Mouse (Mus musculus) hindbrain, embryonic 16.5 days (tissue): ENCODE measurements at regions not wholly inside any gene's neighbourhood (a gene's known extent, or its start where the extent isn't known, plus 50 kb on each side); places are given as distances from the start of the nearest gene placed in this dataset.
A peak's percentile ranks its signal among the peaks of the same experiment; 100 is the strongest.
"Not testable (repeated sequence)": the region's sequence is repeated elsewhere in the genome, so short reads cannot be mapped to it uniquely, and the experiment has no call there.

Experiments
- ATAC-seq: fragments of 200-750 bp; cut with Nextera tagmentation; 2 replicates; pipeline ENCODE4 v1.8.0; 2017; ENCODE audit warnings: moderate TSS enrichment, moderate library complexity
- H3K27ac ChIP-seq: fragments of 300-500 bp; sonication (generic); 2 replicates; pipeline ENCODE4 v1.5.1; 2014; ENCODE audit warnings: low read depth, mild to moderate bottlenecking, control low read depth, low read length, moderate library complexity
- H3K27me3 ChIP-seq: fragments of 300-500 bp; sonication (generic); replicated peaks from 2 replicates; pipeline ENCODE4 v1.6.1; 2014; ENCODE audit warnings: low read length; ENCODE audit not compliant: control insufficient read depth, insufficient read depth
- H3K36me3 ChIP-seq: fragments of 300-500 bp; sonication (generic); 2 replicates; pipeline ENCODE4 v1.6.1; 2014; ENCODE audit warnings: mild to moderate bottlenecking, low read length, moderate library complexity, mixed read lengths; ENCODE audit not compliant: control insufficient read depth, insufficient read depth
- H3K4me1 ChIP-seq: fragments of 300-500 bp; sonication (generic); 2 replicates; pipeline ENCODE4 v1.6.1; 2014; ENCODE audit warnings: low read depth, low read length; ENCODE audit not compliant: control insufficient read depth, insufficient read depth
- H3K4me2 ChIP-seq: fragments of 300-500 bp; sonication (generic); 2 replicates; pipeline ENCODE4 v1.6.1; 2014; ENCODE audit warnings: mild to moderate bottlenecking, low read length, control low read depth, moderate library complexity
- H3K4me3 ChIP-seq: fragments of 300-500 bp; sonication (generic); 2 replicates; pipeline ENCODE4 v1.5.1; 2014; ENCODE audit warnings: mild to moderate bottlenecking, low read length, control low read depth, moderate library complexity
- H3K9ac ChIP-seq: fragments of 300-500 bp; sonication (generic); 2 replicates; pipeline ENCODE4 v1.6.1; 2014; ENCODE audit warnings: low read depth, mild to moderate bottlenecking, control low read depth, low read length, moderate library complexity
- H3K9me3 ChIP-seq: fragments of 300-500 bp; sonication (generic); 2 replicates; pipeline ENCODE4 v1.6.1; 2014; ENCODE audit warnings: mild to moderate bottlenecking, low read length, moderate library complexity; ENCODE audit not compliant: control insufficient read depth
- WGBS: fragments of 180-500 bp; shearing (Covaris S2); extraction: QIAGEN DNeasy Blood & Tissue Kit; methylation state at CpG from one replicate; pipeline ENCODE4 v1.1.7; 2014; 5-methylcytosine and 5-hydroxymethylcytosine counted together

DNA sequence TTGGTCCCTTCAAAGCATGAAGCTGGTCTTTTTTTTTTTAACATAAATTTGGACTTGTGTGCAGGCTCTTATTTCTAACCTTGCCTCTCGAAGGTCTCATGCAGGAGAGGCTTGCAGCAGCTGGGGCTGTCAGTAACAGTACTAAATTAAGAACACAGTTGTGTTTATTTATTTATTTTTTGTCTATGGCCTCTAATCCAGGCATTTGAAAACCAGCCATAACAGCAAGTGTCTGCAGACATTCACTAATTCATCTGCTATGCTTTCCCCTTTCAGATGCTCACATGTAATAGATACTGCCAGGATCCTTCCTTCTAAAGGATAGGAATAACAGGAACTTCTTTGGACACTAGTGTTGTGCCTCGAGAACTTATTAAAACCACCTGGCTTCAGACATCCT lies 172.5 kb downstream of the Rchy1 start:
- ATAC-seq = no peak
- H3K4me3 ChIP-seq = no peak overlapping the region
- 70% methylated on average over 2 of the region's 2 CpGs for WGBS
- no peaks in the 10 kb centered on the region for H3K27me3 ChIP-seq
- no peak overlapping the region for H3K4me2 ChIP-seq
- H3K4me1 ChIP-seq = no peaks in the 10 kb centered on the region
- no peaks in the 10 kb centered on the region for H3K9me3 ChIP-seq
- no peak overlapping the region for H3K27ac ChIP-seq
- no peaks in the 10 kb centered on the region for H3K36me3 ChIP-seq
- H3K9ac ChIP-seq = no peak overlapping the region

DNA sequence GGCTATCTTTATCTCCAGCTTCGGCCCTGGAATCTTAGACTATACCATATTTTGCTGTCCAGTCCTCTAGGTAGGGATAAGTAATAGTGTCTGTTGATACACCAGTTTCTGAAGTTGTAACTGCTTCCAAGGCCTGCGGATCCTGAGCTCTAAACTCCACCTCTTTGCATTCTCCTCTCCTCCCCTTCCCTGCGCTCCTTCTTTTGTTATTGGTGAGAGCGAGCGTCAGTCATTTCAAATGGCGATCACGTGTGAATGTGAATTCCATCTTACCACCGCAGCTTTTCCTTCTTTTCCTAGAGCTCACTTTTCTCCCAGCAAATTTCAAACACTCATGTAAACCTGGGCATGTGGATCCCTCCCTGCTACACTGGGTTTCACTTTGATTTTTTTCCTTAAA lies 178.9 kb downstream of the Rchy1 start:
- ATAC-seq = no peak
- no peaks in the 10 kb centered on the region for H3K36me3 ChIP-seq
- H3K4me1 ChIP-seq = no peaks in the 10 kb centered on the region
- no peaks in the 10 kb centered on the region for H3K27me3 ChIP-seq
- H3K27ac ChIP-seq = no peak overlapping the region
- no peak overlapping the region for H3K9ac ChIP-seq
- WGBS = 81% methylated on average over 8 of the region's 8 CpGs
- no peak overlapping the region for H3K4me3 ChIP-seq
- H3K9me3 ChIP-seq = no peaks in the 10 kb centered on the region
- H3K4me2 ChIP-seq = no peak overlapping the region

DNA sequence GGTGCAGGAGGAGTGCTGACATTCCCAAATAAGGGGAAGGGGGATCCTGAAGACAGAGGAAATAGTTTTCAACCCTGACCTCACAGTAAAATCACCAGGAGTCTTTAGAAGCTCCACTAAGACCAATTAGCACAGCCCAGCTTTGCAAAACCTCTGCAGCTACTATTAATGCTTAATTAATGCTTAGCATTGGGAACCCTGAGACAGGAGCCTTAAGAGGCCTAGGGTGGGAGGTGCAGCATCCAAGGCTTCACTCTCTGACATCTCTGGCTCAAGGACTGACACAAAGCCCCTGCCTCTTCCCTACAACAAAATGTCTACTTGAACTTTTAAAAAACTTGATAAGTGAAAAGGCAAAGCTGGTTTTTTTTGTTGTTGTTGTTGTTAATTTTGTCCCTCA lies 185.9 kb downstream of the Rchy1 start:
- no peak overlapping the region for H3K4me2 ChIP-seq
- no peaks in the 10 kb centered on the region for H3K9me3 ChIP-seq
- no peak overlapping the region for H3K9ac ChIP-seq
- no peak overlapping the region for H3K27ac ChIP-seq
- no peaks in the 10 kb centered on the region for H3K27me3 ChIP-seq
- ATAC-seq = no peak
- no peaks in the 10 kb centered on the region for H3K36me3 ChIP-seq
- no peak overlapping the region for H3K4me3 ChIP-seq
- H3K4me1 ChIP-seq = no peaks in the 10 kb centered on the region

DNA sequence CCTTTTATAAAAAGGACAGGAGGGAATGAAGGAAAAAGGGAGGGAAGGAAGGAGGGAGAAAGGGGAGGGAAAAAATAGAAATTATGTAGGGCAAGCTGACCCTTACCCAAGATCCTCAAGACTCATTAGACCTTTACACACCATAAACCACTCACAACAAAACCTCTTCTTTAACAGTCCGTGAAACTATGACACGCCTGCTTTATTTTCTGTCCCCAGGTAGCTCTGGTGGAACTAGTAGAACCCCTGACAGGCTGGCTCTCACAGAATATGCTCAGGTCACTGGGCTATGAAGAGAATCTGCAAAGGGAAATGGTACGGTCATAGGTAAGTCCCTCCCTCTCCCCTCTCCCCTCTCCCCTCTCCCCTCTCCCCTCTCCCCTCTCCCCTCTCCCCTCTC lies 188.8 kb downstream of the Rchy1 start:
- Histone ChIP-seq H3K36me3 (no peaks in the 10 kb centered on the region), H3K27ac (no peak overlapping the region), H3K4me1 (no peaks in the 10 kb centered on the region), H3K9ac (no peak overlapping the region), H3K9me3 (no peaks in the 10 kb centered on the region), H3K4me2 (no peak overlapping the region), H3K27me3 (no peaks in the 10 kb centered on the region), H3K4me3 (no peak overlapping the region)
- WGBS = 84% methylated on average over 3 of the region's 3 CpGs
- ATAC-seq = no peak

DNA sequence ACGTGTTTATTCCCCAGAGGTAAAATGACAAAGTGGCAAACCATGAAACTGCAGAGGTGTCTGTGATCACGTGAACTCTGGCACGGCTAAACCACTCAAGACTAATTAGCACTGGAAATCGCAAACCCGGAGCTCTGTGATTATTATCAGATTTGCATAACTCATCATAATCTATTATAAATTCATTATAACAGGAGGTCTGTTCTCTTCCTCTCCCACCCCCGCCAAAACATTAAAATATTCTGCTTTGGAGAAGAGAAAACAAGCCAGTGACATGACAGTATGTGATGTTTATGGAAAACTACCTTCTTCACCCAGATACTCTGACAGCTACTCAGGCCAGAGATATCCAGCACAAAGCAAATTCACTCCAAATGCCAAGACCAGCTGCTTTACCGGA lies 195.0 kb downstream of the Rchy1 start:
- Histone ChIP-seq H3K9me3 (no peaks in the 10 kb centered on the region), H3K27me3 (no peaks in the 10 kb centered on the region), H3K4me3 (no peak overlapping the region), H3K9ac (no peak overlapping the region), H3K36me3 (no peaks in the 10 kb centered on the region), H3K4me1 (peaks cover 5% of the 10 kb centered on the region; the same call in 1 of the 2 replicates), H3K4me2 (no peak overlapping the region), H3K27ac (no peak overlapping the region)
- 57% methylated on average over 7 of the region's 7 CpGs for WGBS
- no peak for ATAC-seq

DNA sequence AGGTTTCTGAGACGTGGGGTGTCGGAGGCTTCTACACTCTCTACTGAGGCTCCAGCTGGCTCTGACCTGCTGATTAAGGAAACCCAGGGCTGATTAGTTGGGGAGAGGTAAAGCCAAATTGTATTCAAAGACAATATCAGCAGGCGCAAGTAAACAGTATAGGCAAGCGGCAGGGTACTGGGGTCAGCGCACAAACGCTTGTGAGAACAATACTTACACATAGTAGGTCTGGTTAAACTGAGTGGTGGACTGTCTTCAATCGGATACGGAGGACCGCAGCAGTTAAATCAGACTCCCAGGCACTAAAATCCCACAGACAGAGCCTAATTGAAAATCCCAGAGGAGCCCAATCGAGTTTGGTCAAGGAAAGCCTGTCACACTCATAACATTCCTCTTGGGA lies 195.8 kb downstream of the Rchy1 start:
- Histone ChIP-seq H3K27ac (no peak overlapping the region), H3K9ac (no peak overlapping the region), H3K36me3 (no peaks in the 10 kb centered on the region), H3K4me3 (no peak overlapping the region), H3K27me3 (no peaks in the 10 kb centered on the region), H3K9me3 (no peaks in the 10 kb centered on the region), H3K4me2 (no peak overlapping the region), H3K4me1 (peaks cover 5% of the 10 kb centered on the region; the same call in 1 of the 2 replicates)
- 75% methylated on average over 10 of the region's 10 CpGs for WGBS
- no peak for ATAC-seq

DNA sequence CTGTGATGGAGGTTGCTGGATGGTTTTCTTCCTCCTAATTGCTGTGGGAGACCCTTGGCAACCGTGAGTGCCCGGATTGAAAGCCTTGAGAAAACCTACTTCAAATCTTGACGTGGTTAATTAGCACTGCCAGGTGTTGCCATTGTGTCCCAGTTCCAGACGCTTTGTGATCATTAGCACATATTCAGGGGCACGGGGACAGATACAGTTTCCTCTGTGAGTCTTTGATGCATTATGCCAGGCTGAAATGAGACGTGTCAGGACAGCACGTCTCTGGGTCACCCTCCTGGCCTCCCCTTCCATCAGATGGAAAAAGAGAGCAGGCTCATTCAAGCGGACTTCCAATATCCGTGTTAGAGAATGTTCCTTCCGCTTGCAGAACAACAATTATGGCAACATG lies 198.2 kb downstream of the Rchy1 start:
- WGBS = 19% methylated on average over 10 of the region's 10 CpGs
- peak; percentile 48; the same call in 1 of the 2 replicates for ATAC-seq
- no peak overlapping the region for H3K4me2 ChIP-seq

DNA sequence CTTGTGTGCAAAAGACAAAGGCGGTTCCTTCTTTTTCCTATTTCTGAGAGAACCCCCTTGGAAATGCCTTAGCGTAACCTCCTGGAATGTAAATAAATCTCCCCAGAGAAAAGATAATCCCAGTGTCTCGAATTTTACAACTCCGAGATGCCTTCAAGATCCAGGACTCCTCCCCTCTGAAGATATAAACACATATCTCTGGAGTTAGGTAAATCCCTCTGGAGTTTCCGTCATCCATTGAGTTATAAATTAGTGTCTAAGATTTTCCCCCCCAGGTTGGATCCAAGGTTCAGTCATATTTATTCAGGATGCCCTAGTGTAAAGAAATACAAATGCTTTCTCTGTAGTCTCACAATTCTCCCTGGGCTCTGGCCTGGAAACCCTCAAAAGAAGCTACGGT lies 200.3 kb downstream of the Rchy1 start:
- 72% methylated on average over 6 of the region's 6 CpGs for WGBS
- H3K4me1 ChIP-seq = peaks cover 5% of the 10 kb centered on the region; the same call in 1 of the 2 replicates
- no peak overlapping the region for H3K4me3 ChIP-seq
- ATAC-seq = no peak
- no peak overlapping the region for H3K4me2 ChIP-seq
- no peaks in the 10 kb centered on the region for H3K9me3 ChIP-seq
- H3K27ac ChIP-seq = no peak overlapping the region
- H3K36me3 ChIP-seq = no peaks in the 10 kb centered on the region
- no peaks in the 10 kb centered on the region for H3K27me3 ChIP-seq
- H3K9ac ChIP-seq = no peak overlapping the region

More for the DNA sequence above, 198.2 kb downstream of the Rchy1 start:
- H3K4me3 ChIP-seq = no peak overlapping the region
- H3K27me3 ChIP-seq = no peaks in the 10 kb centered on the region
- H3K4me1 ChIP-seq = peaks cover 5% of the 10 kb centered on the region; the same call in 1 of the 2 replicates
- H3K9ac ChIP-seq = no peak overlapping the region
- no peaks in the 10 kb centered on the region for H3K36me3 ChIP-seq
- H3K9me3 ChIP-seq = no peaks in the 10 kb centered on the region
- H3K27ac ChIP-seq = no peak overlapping the region

DNA sequence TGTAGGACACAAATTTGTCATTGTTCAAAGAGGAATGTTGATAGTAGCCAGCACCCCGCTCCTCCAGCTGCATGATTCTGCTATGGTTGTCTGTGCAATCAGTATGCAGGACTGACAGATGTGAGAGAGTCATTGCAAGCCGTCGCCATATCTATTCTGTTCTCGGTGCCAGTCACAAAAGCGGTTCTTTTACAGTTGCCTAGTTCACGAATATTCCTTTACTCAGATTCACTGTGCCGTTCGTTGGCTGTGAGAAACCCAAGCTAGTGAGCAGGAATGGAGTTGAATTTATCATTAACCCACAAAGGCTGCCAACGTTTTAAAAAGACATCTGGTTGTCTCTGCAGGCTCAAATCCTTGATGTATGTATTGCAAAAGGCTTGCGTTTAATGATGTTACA lies 206.9 kb downstream of the Rchy1 start:
- Histone ChIP-seq H3K9ac (no peak overlapping the region), H3K27ac (no peak overlapping the region), H3K36me3 (no peaks in the 10 kb centered on the region), H3K27me3 (no peaks in the 10 kb centered on the region), H3K4me3 (no peak overlapping the region), H3K4me2 (no peak overlapping the region), H3K4me1 (no peaks in the 10 kb centered on the region), H3K9me3 (no peaks in the 10 kb centered on the region)
- WGBS = 72% methylated on average over 10 of the region's 10 CpGs
- ATAC-seq = no peak

DNA sequence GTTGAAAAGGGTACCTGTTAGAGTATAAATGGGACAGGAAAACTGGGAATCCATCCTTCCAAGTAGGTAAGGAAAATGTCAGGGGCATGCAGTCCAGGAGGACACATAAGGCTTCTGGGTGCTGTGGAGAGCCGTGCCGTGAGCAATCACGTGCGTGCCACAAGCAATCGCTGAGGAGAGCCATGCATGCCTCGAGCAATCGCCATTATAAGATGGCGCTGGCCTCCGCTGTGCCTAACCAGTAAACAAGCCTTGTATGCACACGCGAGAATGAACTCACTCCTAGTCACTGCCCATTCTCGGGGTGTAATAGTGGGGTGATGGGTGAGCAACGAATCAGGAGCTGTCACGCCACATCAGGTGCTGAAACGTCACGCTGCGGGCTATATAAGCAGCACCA lies 210.0 kb downstream of the Rchy1 start:
- H3K9me3 ChIP-seq, H3K9ac ChIP-seq, H3K36me3 ChIP-seq, H3K4me2 ChIP-seq, H3K4me1 ChIP-seq, H3K27me3 ChIP-seq, ATAC-seq, H3K4me3 ChIP-seq, H3K27ac ChIP-seq: not testable (repeated sequence)
- WGBS = 94% methylated on average over 17 of the region's 17 CpGs
